Mouse (Mus musculus) forebrain, embryonic 11.5 days (tissue): Measurements from ENCODE around the gene Gm5591. TPM values are rescaled to one million over a fixed set of nuclear protein-coding genes. Genes with fewer than 3 reads are reported as not detected.
"Not testable (repeated sequence)": the region's sequence is repeated elsewhere in the genome, so short reads cannot be mapped to it uniquely, and the experiment has no call there.

Experiments used
- ATAC-seq: fragments of 200-750 bp; cut with Nextera tagmentation; replicated peaks from 2 replicates; pipeline ENCODE4 v1.8.0; 2017; ENCODE audit warnings: moderate TSS enrichment; ENCODE audit not compliant: low FRiP score
- DNase-seq: peaks from one replicate; pipeline ENCODE4 v3.0.0-alpha.2; 2017; ENCODE audit warnings: low spot score
- H3K27ac ChIP-seq: fragments of 300-500 bp; sonication (generic); 2 replicates; pipeline ENCODE4 v1.5.1; 2014; ENCODE audit warnings: low read depth, low read length
- H3K27me3 ChIP-seq: fragments of 300-500 bp; sonication (generic); 2 replicates; pipeline ENCODE4 v1.6.1; 2014; ENCODE audit warnings: mild to moderate bottlenecking, low read length, mixed read lengths; ENCODE audit not compliant: control insufficient read depth, insufficient read depth
- H3K36me3 ChIP-seq: fragments of 300-500 bp; sonication (generic); 2 replicates; pipeline ENCODE4 v1.6.1; 2014; ENCODE audit warnings: mild to moderate bottlenecking, low read length, moderate library complexity, mixed read lengths; ENCODE audit not compliant: control insufficient read depth, insufficient read depth
- H3K4me1 ChIP-seq: fragments of 300-500 bp; sonication (generic); replicated peaks from 2 replicates; pipeline ENCODE4 v1.6.1; 2014; ENCODE audit warnings: low read length, mixed read lengths; ENCODE audit not compliant: control insufficient read depth, insufficient read depth
- H3K4me2 ChIP-seq: fragments of 300-500 bp; sonication (generic); 2 replicates; pipeline ENCODE4 v1.6.1; 2014; ENCODE audit warnings: low read depth, mild to moderate bottlenecking, low read length, moderate library complexity, mixed read lengths; ENCODE audit not compliant: severe bottlenecking
- H3K4me3 ChIP-seq: fragments of 300-500 bp; sonication (generic); 2 replicates; pipeline ENCODE4 v1.5.1; 2014; ENCODE audit warnings: low read depth, low read length
- H3K9ac ChIP-seq: fragments of 300-500 bp; sonication (generic); 2 replicates; pipeline ENCODE4 v1.6.1; 2014; ENCODE audit warnings: low read length
- H3K9me3 ChIP-seq: fragments of 300-500 bp; sonication (generic); 2 replicates; pipeline ENCODE4 v1.6.1; 2016; ENCODE audit warnings: low read length, mixed read lengths; ENCODE audit not compliant: control insufficient read depth
- WGBS: fragments of 180-500 bp; shearing (Covaris S2); extraction: QIAGEN DNeasy Blood & Tissue Kit; methylation state at CpG from one replicate; pipeline ENCODE4 v1.1.7; 2014; 5-methylcytosine and 5-hydroxymethylcytosine counted together
- polyA plus RNA-seq: library from polyadenylated mRNA; unstranded; fragments of >200 nt; fragmentation: Nextera tagmentation; extraction: Ambion mirVana; gene quantifications from 2 replicates; pipeline ENCODE4 v1.2.1, GENCODE M21; 2014

The Gm5591 gene
- polyA plus RNA-seq, result not detected in 2 replicates

- not testable (repeated sequence) for H3K27me3 ChIP-seq, H3K36me3 ChIP-seq, H3K9me3 ChIP-seq, H3K4me2 ChIP-seq, ATAC-seq, DNase-seq, H3K9ac ChIP-seq, H3K27ac ChIP-seq, H3K4me3 ChIP-seq, H3K4me1 ChIP-seq
- 81% methylated on average over 2 of the region's 2 CpGs for WGBS
These were observed at the start of gene Gm5591 for GRCm38 (mm10) chr7:38528093-38528492. Gm5591 (minus strand) TSS chr7:38528193.

- not testable (repeated sequence) for H3K36me3 ChIP-seq, H3K4me2 ChIP-seq, H3K9me3 ChIP-seq, H3K27ac ChIP-seq, DNase-seq, H3K4me1 ChIP-seq, H3K9ac ChIP-seq, H3K27me3 ChIP-seq, H3K4me3 ChIP-seq, ATAC-seq
- 63% methylated on average over 1 of the region's 1 CpGs for WGBS
These were observed 39.5 kb downstream of the Gm5591 start for GRCm38 (mm10) chr7:38488468-38488867.
